Mouse (Mus musculus): ENCODE results near the gene Rxfp3. TPM values are rescaled to one million over a fixed set of nuclear protein-coding genes. Genes with fewer than 3 reads are reported as not detected.

The Rxfp3 gene
- polyA plus RNA-seq, 1 experiment: 0.02 TPM

GRCm38 (mm10) chr15:11064160-11064557 is 26.4 kb upstream of the Rxfp3 start:
- Histone ChIP-seq H3K4me3 (ENCODE audit: insufficient read depth, poor library complexity, severe bottlenecking) (no peak overlapping the region), H3K36me3 (ENCODE audit: control insufficient read depth, insufficient read depth) (no peaks in the 10 kb centered on the region), H3K79me3 (ENCODE audit: low read depth) (no peaks in the 10 kb centered on the region), H3K27me3 (ENCODE audit: control insufficient read depth, insufficient read depth, insufficient read length) (no peaks in the 10 kb centered on the region), H3K79me2 (ENCODE audit: control insufficient read depth, insufficient read depth) (no peaks in the 10 kb centered on the region), H3ac (ENCODE audit: control insufficient read depth, insufficient read length, low read depth) (no peak overlapping the region)
- TF ChIP-seq MYOD1 (IDR thresholded peaks at IDR 0.05; ENCODE audit: control insufficient read depth, insufficient read length, low read depth): no peak
- no peak for TF ChIP-seq CEBPB (IDR thresholded peaks at IDR 0.05; ENCODE audit: low read depth)
- TF ChIP-seq FOSL1 (IDR thresholded peaks at IDR 0.05; ENCODE audit: insufficient read depth, low read length, poor library complexity, severe bottlenecking): no peak
- TF ChIP-seq USF1 (IDR thresholded peaks at IDR 0.05; ENCODE audit: low read depth): no peak
- TF ChIP-seq MAX (IDR thresholded peaks at IDR 0.05): no peak
- no peak for TF ChIP-seq CTCF (IDR thresholded peaks at IDR 0.05; ENCODE audit: control insufficient read depth, insufficient read depth, insufficient read length)

DNA sequence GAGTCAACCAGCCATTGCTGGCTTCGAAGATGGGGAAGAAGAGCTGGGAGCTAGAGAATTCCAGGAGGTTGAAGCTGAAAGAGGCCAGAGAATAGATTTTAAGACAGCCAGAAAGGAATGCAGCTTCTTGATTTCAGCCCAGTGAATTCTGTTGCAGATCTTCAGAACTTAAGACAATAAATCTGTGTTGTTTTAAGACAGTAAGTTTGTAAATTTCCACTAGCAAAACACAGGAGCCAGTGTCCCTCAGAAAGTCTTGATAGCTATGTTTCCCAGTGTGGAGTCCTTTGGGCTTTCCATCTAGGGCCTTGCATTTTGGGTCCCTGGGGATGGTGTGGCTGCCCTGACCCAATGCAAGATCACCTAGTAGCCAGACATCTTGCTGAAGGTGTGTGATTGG is 25.1 kb upstream of the Rxfp3 start:
- H3K79me3 ChIP-seq (ENCODE audit: low read depth): no peaks in the 10 kb centered on the region
- no peaks in the 10 kb centered on the region for H3K79me2 ChIP-seq (ENCODE audit: control insufficient read depth, insufficient read depth)
- no peaks in the 10 kb centered on the region for H3K27me3 ChIP-seq (ENCODE audit: control insufficient read depth, insufficient read depth, insufficient read length)
- no peaks in the 10 kb centered on the region for H3K36me3 ChIP-seq (ENCODE audit: control insufficient read depth, insufficient read depth)
- TF ChIP-seq MYOD1 (IDR thresholded peaks at IDR 0.05; ENCODE audit: control insufficient read depth, insufficient read length, low read depth): no peak
- TF ChIP-seq MYOG (IDR thresholded peaks at IDR 0.05; ENCODE audit: control insufficient read depth, extremely low read depth, insufficient read length): no peak
- TF ChIP-seq MAX (IDR thresholded peaks at IDR 0.05): no peak
- no peak for TF ChIP-seq CEBPB (IDR thresholded peaks at IDR 0.05; ENCODE audit: low read depth)
- H3ac ChIP-seq (ENCODE audit: control insufficient read depth, insufficient read length, low read depth): no peak overlapping the region
- H3K4me3 ChIP-seq (ENCODE audit: insufficient read depth, poor library complexity, severe bottlenecking): no peak overlapping the region

DNA sequence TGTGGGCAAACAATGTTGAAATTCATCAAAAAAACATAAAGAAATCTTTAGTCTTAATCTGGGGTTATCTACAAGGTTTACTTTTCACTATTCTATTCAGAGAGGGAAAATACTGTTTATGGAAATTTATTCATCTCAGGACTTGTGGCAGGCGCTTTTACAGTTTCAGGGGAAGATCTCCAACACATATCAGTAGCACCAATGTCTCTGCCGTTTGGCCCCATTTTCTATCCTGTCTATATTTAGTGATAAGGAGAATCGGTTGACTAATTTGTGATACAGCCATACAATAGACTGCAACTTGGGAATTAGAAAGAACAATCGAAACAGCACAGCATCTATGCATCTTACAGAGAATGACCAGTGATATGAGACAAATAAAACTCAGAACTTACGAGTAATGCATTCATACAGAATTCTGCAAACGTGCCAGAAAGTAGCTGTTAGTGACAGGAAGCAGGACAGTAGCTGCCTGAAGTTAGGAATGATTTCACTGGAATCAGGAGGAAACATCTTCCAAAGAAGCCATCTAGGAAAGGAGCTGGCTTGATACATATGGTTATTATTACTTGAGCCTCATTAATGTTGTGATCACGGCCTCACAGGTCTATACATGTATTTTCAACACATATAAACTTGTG is 16.8 kb upstream of the Rxfp3 start:
- no peak overlapping the region for H3ac ChIP-seq (ENCODE audit: control insufficient read depth, insufficient read length, low read depth)
- no peak for TF ChIP-seq CEBPB (IDR thresholded peaks at IDR 0.05; ENCODE audit: low read depth)
- H3K79me2 ChIP-seq (ENCODE audit: control insufficient read depth, insufficient read depth): no peaks in the 10 kb centered on the region

GRCm38 (mm10) chr15:11053678-11054439 is 16.1 kb upstream of the Rxfp3 start:
- Histone ChIP-seq H3K79me3 (ENCODE audit: low read depth) (no peaks in the 10 kb centered on the region), H3K4me3 (ENCODE audit: insufficient read depth, poor library complexity, severe bottlenecking) (no peak overlapping the region), H3K79me2 (ENCODE audit: control insufficient read depth, insufficient read depth) (no peaks in the 10 kb centered on the region), H3ac (ENCODE audit: control insufficient read depth, insufficient read length, low read depth) (no peak overlapping the region), H3K36me3 (ENCODE audit: control insufficient read depth, insufficient read depth) (no peaks in the 10 kb centered on the region), H3K27me3 (ENCODE audit: control insufficient read depth, insufficient read depth, insufficient read length) (peaks cover 4% of the 10 kb centered on the region)
- TF ChIP-seq CEBPB (IDR thresholded peaks at IDR 0.05; ENCODE audit: low read depth): no peak
- TF ChIP-seq USF1 (IDR thresholded peaks at IDR 0.05; ENCODE audit: low read depth): no peak
- TF ChIP-seq CTCF (IDR thresholded peaks at IDR 0.05; ENCODE audit: control insufficient read depth, insufficient read depth, insufficient read length): no peak
- no peak for TF ChIP-seq MAX (IDR thresholded peaks at IDR 0.05)
- TF ChIP-seq MYOD1 (IDR thresholded peaks at IDR 0.05; ENCODE audit: control insufficient read depth, insufficient read length, low read depth): no peak
- TF ChIP-seq MYOG (IDR thresholded peaks at IDR 0.05; ENCODE audit: control insufficient read depth, extremely low read depth, insufficient read length): no peak
- TF ChIP-seq FOSL1 (IDR thresholded peaks at IDR 0.05; ENCODE audit: insufficient read depth, low read length, poor library complexity, severe bottlenecking): no peak

More for the DNA sequence above, 16.8 kb upstream of the Rxfp3 start:
- Histone ChIP-seq H3K36me3 (ENCODE audit: control insufficient read depth, insufficient read depth) (no peaks in the 10 kb centered on the region), H3K27me3 (ENCODE audit: control insufficient read depth, insufficient read depth, insufficient read length) (peaks cover 4% of the 10 kb centered on the region), H3K4me3 (ENCODE audit: insufficient read depth, poor library complexity, severe bottlenecking) (no peak overlapping the region), H3K79me3 (ENCODE audit: low read depth) (no peaks in the 10 kb centered on the region)

GRCm38 (mm10) chr15:11042828-11043227 is 5.0 kb upstream of the Rxfp3 start:
- no peaks in the 10 kb centered on the region for H3K79me3 ChIP-seq (ENCODE audit: low read depth)
- no peaks in the 10 kb centered on the region for H3K36me3 ChIP-seq (ENCODE audit: control insufficient read depth, insufficient read depth)
- TF ChIP-seq USF1 (IDR thresholded peaks at IDR 0.05; ENCODE audit: low read depth): no peak
- TF ChIP-seq FOSL1 (IDR thresholded peaks at IDR 0.05; ENCODE audit: insufficient read depth, low read length, poor library complexity, severe bottlenecking): peak; percentile 67
- TF ChIP-seq MAX (IDR thresholded peaks at IDR 0.05): peak; percentile 54
- no peaks in the 10 kb centered on the region for H3K79me2 ChIP-seq (ENCODE audit: control insufficient read depth, insufficient read depth)
- H3ac ChIP-seq (ENCODE audit: control insufficient read depth, insufficient read length, low read depth): no peak overlapping the region
- H3K4me3 ChIP-seq (ENCODE audit: insufficient read depth, poor library complexity, severe bottlenecking): no peak overlapping the region
- H3K27me3 ChIP-seq (ENCODE audit: control insufficient read depth, insufficient read depth, insufficient read length): peaks cover under 1% of the 10 kb centered on the region

- no peak overlapping the region for H3K4me3 ChIP-seq (ENCODE audit: insufficient read depth, poor library complexity, severe bottlenecking)
- TF ChIP-seq USF1 (IDR thresholded peaks at IDR 0.05; ENCODE audit: low read depth) (no peak), MAX (IDR thresholded peaks at IDR 0.05) (no peak), CTCF (IDR thresholded peaks at IDR 0.05; ENCODE audit: control insufficient read depth, insufficient read depth, insufficient read length) (no peak), MYOG (IDR thresholded peaks at IDR 0.05; ENCODE audit: control insufficient read depth, extremely low read depth, insufficient read length) (no peak), CEBPB (IDR thresholded peaks at IDR 0.05; ENCODE audit: low read depth) (no peak), FOSL1 (IDR thresholded peaks at IDR 0.05; ENCODE audit: insufficient read depth, low read length, poor library complexity, severe bottlenecking) (no peak), MYOD1 (IDR thresholded peaks at IDR 0.05; ENCODE audit: control insufficient read depth, insufficient read length, low read depth) (no peak)
- H3K79me2 ChIP-seq (ENCODE audit: control insufficient read depth, insufficient read depth): no peaks in the 10 kb centered on the region
- H3ac ChIP-seq (ENCODE audit: control insufficient read depth, insufficient read length, low read depth): no peak overlapping the region
- H3K36me3 ChIP-seq (ENCODE audit: control insufficient read depth, insufficient read depth): no peaks in the 10 kb centered on the region
- no peaks in the 10 kb centered on the region for H3K79me3 ChIP-seq (ENCODE audit: low read depth)
- peaks cover 16% of the 10 kb centered on the region for H3K27me3 ChIP-seq (ENCODE audit: control insufficient read depth, insufficient read depth, insufficient read length)
Measured at GRCm38 (mm10) chr15:11041229-11041628, 3.4 kb upstream of the Rxfp3 start.
